Mouse (Mus musculus) T-helper 2 cell (primary cell): ENCODE measurements around the gene Epm2a.
"Not testable (repeated sequence)": the region's sequence is repeated elsewhere in the genome, so short reads cannot be mapped to it uniquely, and the experiment has no call there.

Experiments used
- in situ Hi-C: fragments of 300-600 bp; cut with MboI, MseI; formaldehyde crosslinking; loops from one replicate; pipeline ENCODE4 v1.15.1; 2025; ENCODE audit warnings: high pct_unique_total_duplicates

Epm2a gene

DNA sequence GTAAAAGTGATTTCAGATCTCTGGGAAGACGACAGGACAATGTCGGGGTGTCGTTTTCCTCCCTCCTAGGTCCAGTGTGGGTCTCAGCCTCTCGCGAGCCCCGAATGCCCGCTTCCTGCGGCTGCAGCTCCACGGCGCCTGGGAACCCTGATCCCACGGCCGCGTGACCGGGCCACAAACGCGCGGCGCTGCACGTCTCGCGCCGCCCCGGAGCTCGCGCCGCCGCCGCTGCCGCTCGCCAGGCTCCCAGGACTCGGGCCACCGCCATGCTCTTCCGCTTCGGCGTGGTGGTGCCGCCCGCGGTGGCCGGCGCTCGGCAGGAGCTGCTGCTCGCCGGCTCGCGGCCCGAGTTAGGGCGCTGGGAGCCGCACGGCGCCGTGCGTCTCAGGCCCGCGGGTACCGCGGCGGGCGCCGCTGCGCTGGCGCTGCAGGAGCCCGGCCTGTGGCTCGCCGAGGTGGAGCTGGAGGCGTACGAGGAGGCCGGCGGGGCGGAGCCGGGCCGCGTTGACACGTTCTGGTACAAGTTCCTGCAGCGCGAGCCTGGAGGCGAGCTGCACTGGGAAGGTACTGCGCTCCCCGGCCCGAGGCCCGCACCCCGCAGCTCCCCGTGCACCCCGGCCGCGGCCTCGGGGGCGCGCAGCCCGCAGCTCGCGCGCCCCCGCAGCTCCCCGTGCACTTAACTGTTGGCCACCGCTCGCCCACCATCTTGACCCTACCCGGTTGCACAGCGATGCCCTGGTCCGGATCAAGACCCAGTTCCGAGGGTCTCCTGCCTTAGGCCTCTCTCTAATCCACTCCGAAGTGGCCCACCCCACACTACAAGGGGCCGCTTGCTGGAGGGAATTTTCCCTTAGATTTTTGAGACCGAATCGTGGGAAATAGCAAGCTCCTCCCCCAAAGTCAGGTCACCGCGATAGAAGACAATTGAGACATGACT, at the start of gene Epm2a:
Gene Epm2a (plus strand): TSS at position 200 of the 937 bp plus-strand sequence.
- in situ Hi-C loops: no loop called here

- in situ Hi-C loops: no loop called here
Observed at GRCm38 (mm10) chr10:11298418-11298817, 44.8 kb upstream of the Epm2a start.

DNA sequence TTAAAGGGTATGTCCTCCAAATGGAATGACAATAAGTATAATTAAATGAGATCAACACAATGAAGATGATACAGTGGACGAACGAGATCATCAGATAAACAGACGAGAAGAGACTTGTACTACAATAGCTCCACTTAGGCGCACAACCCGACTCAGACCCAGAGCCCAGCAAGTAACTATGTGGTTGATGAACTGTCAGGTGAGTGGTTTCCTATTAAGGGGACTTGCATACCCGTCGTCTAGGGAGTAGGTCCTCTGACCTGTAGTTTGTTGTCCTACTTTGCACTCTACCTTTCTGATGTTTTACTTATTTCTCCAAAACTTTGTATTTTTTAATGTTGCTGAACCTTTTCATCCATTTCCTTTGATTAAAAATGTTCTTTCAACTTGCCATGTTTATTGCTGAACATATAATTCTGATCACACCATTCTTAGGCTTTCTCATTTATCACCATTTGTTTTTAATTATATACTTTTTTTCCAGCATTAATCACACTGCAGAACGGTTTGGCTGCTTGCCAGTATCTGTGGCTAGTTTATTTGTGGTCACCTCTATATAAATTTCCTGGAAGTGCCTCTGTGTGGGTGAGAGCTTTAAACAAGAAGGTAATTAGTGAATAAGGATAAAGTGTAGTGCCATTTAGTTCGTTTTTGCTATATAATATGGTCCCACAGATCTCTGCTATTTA, 37.7 kb upstream of the Epm2a start:
- in situ Hi-C loops: no loop called here

DNA sequence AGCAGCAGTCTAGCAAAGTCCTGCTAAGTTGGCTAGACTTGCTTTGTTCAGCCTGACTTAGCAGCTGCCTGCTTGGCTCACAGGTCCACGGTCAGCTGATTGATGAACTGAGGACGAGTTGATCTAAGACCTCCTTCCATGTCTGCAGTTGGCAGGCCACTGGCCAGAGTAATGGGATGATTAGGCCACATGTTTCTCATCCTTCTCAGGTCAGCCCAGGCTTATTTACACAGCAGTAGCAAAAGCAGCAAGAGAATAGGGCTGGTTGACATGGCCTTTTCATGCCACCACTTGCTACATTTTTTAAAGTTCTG, 37.2 kb upstream of the Epm2a start:
- in situ Hi-C loops: no loop called here

- in situ Hi-C loops: no loop called here
Observed at GRCm38 (mm10) chr10:11309866-11310265, 33.3 kb upstream of the Epm2a start.

DNA sequence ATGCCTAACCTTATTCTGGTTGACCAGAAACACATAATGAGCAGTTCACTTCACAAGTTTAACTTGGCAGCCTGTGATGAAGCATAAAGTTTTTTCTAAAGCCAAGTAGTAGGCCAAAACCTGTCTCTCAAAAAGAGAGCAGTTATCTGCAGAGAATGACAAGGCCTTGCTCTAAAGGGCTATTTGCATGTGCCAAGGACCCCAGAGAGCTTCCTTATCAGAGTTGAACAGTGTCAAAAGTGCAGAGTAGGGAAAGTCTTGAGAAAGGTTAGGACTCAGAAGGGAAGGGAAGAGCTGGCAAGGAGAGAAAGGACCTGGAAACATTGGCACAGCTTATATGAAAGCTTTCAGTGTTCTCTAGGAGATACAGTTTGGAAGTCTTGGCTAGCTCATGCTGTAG, 32.7 kb upstream of the Epm2a start:
- in situ Hi-C loops: no loop called here

DNA sequence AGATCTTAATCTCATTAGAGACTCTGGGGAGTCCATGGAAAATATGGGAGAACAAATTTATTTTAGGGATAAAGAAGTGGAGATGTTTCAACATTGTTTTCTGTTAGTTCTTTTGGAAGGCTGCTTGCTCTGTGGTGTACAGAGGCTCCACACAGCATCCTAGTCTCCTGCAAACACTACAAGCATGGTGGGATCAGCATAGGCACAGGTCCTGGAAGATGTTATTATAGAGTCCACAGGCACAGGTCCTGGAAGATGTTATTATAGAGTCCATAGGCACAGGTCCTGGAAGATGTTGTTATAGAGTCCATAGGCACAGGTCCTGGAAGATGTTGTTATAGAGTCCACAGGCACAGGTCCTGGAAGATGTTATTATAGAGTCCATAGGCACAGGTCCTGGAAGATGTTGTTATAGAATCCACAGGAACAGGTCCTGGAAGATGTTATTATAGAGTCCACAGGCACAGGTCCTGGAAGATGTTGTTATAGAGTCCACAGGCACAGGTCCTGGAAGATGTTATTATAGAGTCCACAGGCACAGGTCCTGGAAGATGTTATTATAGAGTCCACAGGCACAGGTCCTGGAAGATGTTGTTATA, 25.2 kb upstream of the Epm2a start:
- in situ Hi-C loops: not testable (repeated sequence)

DNA sequence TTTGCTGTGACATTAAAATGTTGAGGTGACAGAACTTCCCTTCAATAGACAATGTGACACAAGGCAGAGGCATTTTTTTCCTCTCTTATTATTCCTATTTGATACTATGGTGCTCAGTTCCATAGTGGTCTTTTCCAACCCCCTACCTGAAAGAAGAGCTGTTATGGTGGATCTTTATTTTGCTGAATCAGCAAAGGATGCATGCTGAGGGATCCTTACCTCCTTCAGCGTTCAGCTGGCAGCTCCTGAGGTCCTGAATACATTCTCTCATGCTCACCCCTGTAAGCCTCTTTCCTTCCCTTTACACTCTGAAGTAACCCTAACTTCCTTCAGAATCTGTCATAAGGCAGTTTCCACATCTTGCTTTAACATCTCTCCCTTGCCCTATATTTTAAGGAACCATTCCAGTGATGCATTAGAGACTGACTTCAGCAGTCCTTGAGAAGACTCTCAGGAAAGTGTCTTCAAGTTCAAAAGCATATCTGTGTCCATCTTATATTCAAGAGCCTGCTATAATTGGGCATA, 23.7 kb upstream of the Epm2a start:
- in situ Hi-C loops: no loop called here

GRCm38 (mm10) chr10:11322316-11322715, 20.9 kb upstream of the Epm2a start:
- in situ Hi-C loops: no loop called here

DNA sequence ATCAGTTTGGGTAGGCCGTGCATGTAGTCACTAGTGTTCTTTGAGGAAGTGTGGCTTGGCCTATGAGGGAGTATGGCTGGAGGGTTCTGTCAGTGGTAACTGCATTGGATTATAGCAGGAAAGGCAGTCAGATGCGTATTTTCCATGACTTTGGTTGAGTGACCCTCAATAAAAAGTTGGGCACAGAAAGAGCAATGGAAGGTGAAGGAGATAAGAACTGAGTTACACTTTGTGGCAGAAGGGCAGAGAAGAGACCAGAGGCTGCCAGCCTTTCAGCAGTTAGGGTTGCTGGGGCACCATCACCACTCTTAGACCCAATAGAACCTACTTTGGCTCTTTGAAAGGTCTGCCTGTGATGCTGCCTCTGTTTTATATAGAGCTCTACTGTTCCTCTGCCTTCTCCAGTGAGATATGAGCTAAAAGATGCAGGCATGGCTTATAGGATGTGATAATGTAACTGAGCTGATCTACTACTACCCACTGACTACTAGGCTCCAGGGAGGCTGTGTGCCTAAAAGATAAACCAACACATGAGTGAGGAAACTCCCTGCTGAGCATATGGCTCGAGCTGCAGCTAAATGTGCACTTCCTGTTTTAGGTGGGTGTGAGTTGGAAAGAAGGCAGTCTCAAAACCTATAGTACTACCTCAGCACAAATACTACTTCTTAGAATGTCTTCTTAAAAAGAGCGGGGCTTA, 19.9 kb upstream of the Epm2a start:
- in situ Hi-C loops: no loop called here

- in situ Hi-C loops: no loop called here
Observed at GRCm38 (mm10) chr10:11326526-11326925, 16.7 kb upstream of the Epm2a start.

GRCm38 (mm10) chr10:11344536-11345468, 1.6 kb downstream of the Epm2a start:
- in situ Hi-C loops: no loop called here

GRCm38 (mm10) chr10:11350243-11350974, 7.2 kb downstream of the Epm2a start:
- in situ Hi-C loops: not testable (repeated sequence)

DNA sequence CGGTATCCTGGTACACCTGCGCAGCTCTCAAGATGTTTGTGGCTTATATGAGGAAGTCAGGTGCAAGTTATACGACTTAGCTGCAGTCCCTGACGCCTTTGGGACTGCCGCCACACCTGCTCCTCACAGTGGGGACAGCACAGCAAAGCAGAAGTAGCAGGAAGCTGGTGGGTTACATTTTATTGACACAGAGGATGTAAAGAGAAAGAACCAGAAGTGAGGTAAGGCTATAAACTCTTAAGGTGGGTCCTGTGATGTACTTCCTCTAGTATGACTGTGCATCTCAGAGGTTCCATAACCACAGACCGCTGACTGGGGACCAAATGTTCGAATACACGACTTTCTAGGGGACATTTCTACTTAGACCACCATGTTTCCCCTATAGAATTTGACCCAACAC, 11.4 kb downstream of the Epm2a start:
- in situ Hi-C loops: no loop called here

GRCm38 (mm10) chr10:11361985-11362692, 18.9 kb downstream of the Epm2a start:
- in situ Hi-C loops: no loop called here

GRCm38 (mm10) chr10:11362896-11363487, 19.8 kb downstream of the Epm2a start:
- in situ Hi-C loops: no loop called here

GRCm38 (mm10) chr10:11381302-11381701, 38.1 kb downstream of the Epm2a start:
- in situ Hi-C loops: no loop called here

DNA sequence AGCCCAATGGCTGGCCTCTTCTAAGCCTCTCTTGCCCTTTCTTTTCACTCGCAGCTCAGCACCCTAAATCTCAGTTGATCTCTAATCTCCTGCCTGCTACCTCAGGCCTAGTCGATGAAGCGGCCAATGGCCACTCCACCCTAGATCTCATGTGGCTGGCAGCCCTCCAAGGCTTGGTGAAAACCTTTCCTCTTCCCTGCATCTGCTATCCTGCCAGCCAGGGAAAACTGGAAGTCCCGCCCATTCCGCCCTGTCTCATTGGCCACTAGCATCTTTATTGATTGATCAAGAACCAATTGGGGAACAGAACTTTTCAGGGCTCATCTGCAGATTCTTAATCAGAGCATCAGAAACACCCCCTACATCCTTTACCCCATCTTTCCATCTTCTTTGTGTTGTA, 67.7 kb downstream of the Epm2a start:
- in situ Hi-C loops: no loop called here

GRCm38 (mm10) chr10:11420071-11420470, 76.9 kb downstream of the Epm2a start:
- in situ Hi-C loops: no loop called here
